Mouse (Mus musculus) midbrain, embryonic 13.5 days (tissue): ENCODE data around the gene Fmnl2. TPM values are rescaled to one million over a fixed set of nuclear protein-coding genes. Genes with fewer than 3 reads are reported as not detected.

Experiments used
- ATAC-seq: fragments of 200-750 bp; cut with Nextera tagmentation; 2 replicates; pipeline ENCODE4 v1.8.0; 2017; ENCODE audit warnings: mild to moderate bottlenecking, moderate TSS enrichment, moderate library complexity
- H3K27ac ChIP-seq: fragments of 300-500 bp; sonication (generic); 2 replicates; pipeline ENCODE4 v1.5.1; 2015; ENCODE audit warnings: inconsistent platforms, mild to moderate bottlenecking, moderate library complexity
- H3K27me3 ChIP-seq: fragments of 300-500 bp; sonication (generic); 2 replicates; pipeline ENCODE4 v1.6.1; 2015; ENCODE audit warnings: mild to moderate bottlenecking, inconsistent platforms
- H3K36me3 ChIP-seq: fragments of 300-500 bp; sonication (generic); 2 replicates; pipeline ENCODE4 v1.6.1; 2015; ENCODE audit warnings: mild to moderate bottlenecking, inconsistent platforms
- H3K4me1 ChIP-seq: fragments of 300-500 bp; sonication (generic); replicated peaks from 2 replicates; pipeline ENCODE4 v1.6.1; 2015; ENCODE audit warnings: inconsistent platforms
- H3K4me2 ChIP-seq: fragments of 300-500 bp; sonication (generic); replicated peaks from 2 replicates; pipeline ENCODE4 v1.6.1; 2015; ENCODE audit warnings: moderate library complexity, mild to moderate bottlenecking, inconsistent platforms
- H3K4me3 ChIP-seq: fragments of 300-500 bp; sonication (generic); replicated peaks from 2 replicates; pipeline ENCODE4 v1.5.1; 2015; ENCODE audit warnings: mild to moderate bottlenecking, inconsistent platforms
- H3K9ac ChIP-seq: fragments of 300-500 bp; sonication (generic); replicated peaks from 2 replicates; pipeline ENCODE4 v1.6.1; 2015; ENCODE audit warnings: mild to moderate bottlenecking, inconsistent platforms
- H3K9me3 ChIP-seq: fragments of 300-500 bp; sonication (generic); 2 replicates; pipeline ENCODE4 v1.6.1; 2016; ENCODE audit warnings: mild to moderate bottlenecking, inconsistent platforms
- WGBS: fragments of 180-500 bp; shearing (Covaris S2); methylation state at CpG from one replicate; pipeline ENCODE4 v1.1.7; 2015; 5-methylcytosine and 5-hydroxymethylcytosine counted together
- polyA plus RNA-seq: library from polyadenylated mRNA; unstranded; fragments of >200 nt; fragmentation: Nextera tagmentation; extraction: Ambion mirVana; gene quantifications from 2 replicates; pipeline ENCODE4 v1.2.1, GENCODE M21; 2015

Gene Fmnl2
- polyA plus RNA-seq, 1 experiment from 2014 or later: 13.2 TPM

GRCm38 (mm10) chr2:52997955-52998750 lies 140.5 kb downstream of the Fmnl2 start:
- H3K27ac ChIP-seq: no peak overlapping the region
- no peak for ATAC-seq

GRCm38 (mm10) chr2:52999524-52999969 lies 141.9 kb downstream of the Fmnl2 start:
- H3K36me3 ChIP-seq: no peaks in the 10 kb centered on the region
- H3K4me3 ChIP-seq: no peak overlapping the region
- H3K4me1 ChIP-seq: peaks cover 23% of the 10 kb centered on the region
- H3K27me3 ChIP-seq: no peaks in the 10 kb centered on the region
- no peak overlapping the region for H3K9ac ChIP-seq
- 20% methylated on average over 3 of the region's 3 CpGs for WGBS
- no peak overlapping the region for H3K4me2 ChIP-seq
- H3K9me3 ChIP-seq: no peaks in the 10 kb centered on the region
- no peak overlapping the region for H3K27ac ChIP-seq
- ATAC-seq: peak; percentile 67; the same call in 1 of the 2 replicates

More at GRCm38 (mm10) chr2:52997955-52998750, 140.5 kb downstream of the Fmnl2 start:
- 29% methylated on average over 15 of the region's 15 CpGs for WGBS
- no peak overlapping the region for H3K4me3 ChIP-seq
- H3K36me3 ChIP-seq: no peaks in the 10 kb centered on the region
- H3K27me3 ChIP-seq: no peaks in the 10 kb centered on the region
- peaks cover 23% of the 10 kb centered on the region for H3K4me1 ChIP-seq
- H3K4me2 ChIP-seq: peak overlapping the region; percentile 4; the same call in 1 of the 2 replicates
- H3K9ac ChIP-seq: 0 out of 2 replicates have a peak overlapping the region, but pooled peaks have one; percentile 28
- no peaks in the 10 kb centered on the region for H3K9me3 ChIP-seq

GRCm38 (mm10) chr2:53000446-53000845 lies 142.8 kb downstream of the Fmnl2 start:
- WGBS: 96% methylated on average over 3 of the region's 3 CpGs
- no peak overlapping the region for H3K9ac ChIP-seq

GRCm38 (mm10) chr2:53006161-53006560 lies 148.5 kb downstream of the Fmnl2 start:
- Histone ChIP-seq H3K4me1 (peaks cover 24% of the 10 kb centered on the region), H3K4me2 (no peak overlapping the region), H3K9ac (no peak overlapping the region), H3K4me3 (no peak overlapping the region), H3K27me3 (no peaks in the 10 kb centered on the region), H3K27ac (no peak overlapping the region), H3K36me3 (no peaks in the 10 kb centered on the region), H3K9me3 (no peaks in the 10 kb centered on the region)
- 67% methylated on average over 7 of the region's 7 CpGs for WGBS
- no peak for ATAC-seq

More at GRCm38 (mm10) chr2:53000446-53000845, 142.8 kb downstream of the Fmnl2 start:
- H3K9me3 ChIP-seq: no peaks in the 10 kb centered on the region
- no peak for ATAC-seq
- no peak overlapping the region for H3K4me3 ChIP-seq
- no peaks in the 10 kb centered on the region for H3K36me3 ChIP-seq
- H3K4me1 ChIP-seq: peaks cover 23% of the 10 kb centered on the region
- H3K27ac ChIP-seq: no peak overlapping the region
- no peaks in the 10 kb centered on the region for H3K27me3 ChIP-seq
- H3K4me2 ChIP-seq: no peak overlapping the region

GRCm38 (mm10) chr2:53007142-53007541 lies 149.5 kb downstream of the Fmnl2 start:
- H3K9me3 ChIP-seq: no peaks in the 10 kb centered on the region
- H3K27ac ChIP-seq: no peak overlapping the region
- WGBS: 18% methylated on average over 5 of the region's 5 CpGs
- ATAC-seq: no peak
- H3K27me3 ChIP-seq: no peaks in the 10 kb centered on the region
- H3K4me1 ChIP-seq: peaks cover 27% of the 10 kb centered on the region
- no peak overlapping the region for H3K4me3 ChIP-seq
- H3K4me2 ChIP-seq: no peak overlapping the region
- H3K36me3 ChIP-seq: no peaks in the 10 kb centered on the region
- no peak overlapping the region for H3K9ac ChIP-seq

- no peak for ATAC-seq
- Histone ChIP-seq H3K27ac (no peak overlapping the region), H3K4me2 (no peak overlapping the region), H3K36me3 (no peaks in the 10 kb centered on the region; the same call in 1 of the 2 replicates), H3K9me3 (no peaks in the 10 kb centered on the region), H3K4me3 (no peak overlapping the region), H3K4me1 (peaks cover 16% of the 10 kb centered on the region), H3K27me3 (no peaks in the 10 kb centered on the region), H3K9ac (no peak overlapping the region)
- 74% methylated on average over 2 of the region's 2 CpGs for WGBS
These were observed 155.4 kb downstream of the Fmnl2 start for GRCm38 (mm10) chr2:53013051-53013450.

GRCm38 (mm10) chr2:53014451-53014850 lies 156.8 kb downstream of the Fmnl2 start:
- H3K4me1 ChIP-seq: peaks cover 8% of the 10 kb centered on the region

GRCm38 (mm10) chr2:53022982-53023381 lies 165.3 kb downstream of the Fmnl2 start:
- Histone ChIP-seq H3K4me3 (no peak overlapping the region), H3K27me3 (no peaks in the 10 kb centered on the region), H3K4me1 (no peaks in the 10 kb centered on the region), H3K9ac (no peak overlapping the region), H3K9me3 (no peaks in the 10 kb centered on the region), H3K27ac (no peak overlapping the region), H3K36me3 (peaks cover 11% of the 10 kb centered on the region), H3K4me2 (no peak overlapping the region)
- ATAC-seq: no peak
- 98% methylated on average over 3 of the region's 3 CpGs for WGBS

More at GRCm38 (mm10) chr2:53014451-53014850, 156.8 kb downstream of the Fmnl2 start:
- no peak overlapping the region for H3K9ac ChIP-seq
- WGBS: 83% methylated on average over 5 of the region's 5 CpGs
- H3K4me2 ChIP-seq: no peak overlapping the region
- no peaks in the 10 kb centered on the region for H3K27me3 ChIP-seq
- H3K27ac ChIP-seq: no peak overlapping the region
- no peak overlapping the region for H3K4me3 ChIP-seq
- no peak for ATAC-seq
- H3K36me3 ChIP-seq: peaks cover 3% of the 10 kb centered on the region; the same call in 1 of the 2 replicates
- H3K9me3 ChIP-seq: no peaks in the 10 kb centered on the region

- peaks cover 10% of the 10 kb centered on the region for H3K4me1 ChIP-seq
- no peak overlapping the region for H3K9ac ChIP-seq
- 91% methylated on average over 5 of the region's 5 CpGs for WGBS
- H3K27me3 ChIP-seq: no peaks in the 10 kb centered on the region
- H3K27ac ChIP-seq: no peak overlapping the region
- no peak overlapping the region for H3K4me2 ChIP-seq
- no peaks in the 10 kb centered on the region for H3K9me3 ChIP-seq
- H3K4me3 ChIP-seq: no peak overlapping the region
- peaks cover 8% of the 10 kb centered on the region; the same call in 1 of the 2 replicates for H3K36me3 ChIP-seq
- no peak for ATAC-seq
These were observed 168.6 kb downstream of the Fmnl2 start for GRCm38 (mm10) chr2:53026056-53026769.

GRCm38 (mm10) chr2:53028868-53029267 lies 171.2 kb downstream of the Fmnl2 start:
- no peak for ATAC-seq
- Histone ChIP-seq H3K9me3 (no peaks in the 10 kb centered on the region), H3K27me3 (no peaks in the 10 kb centered on the region), H3K9ac (no peak overlapping the region), H3K4me2 (no peak overlapping the region), H3K27ac (no peak overlapping the region), H3K4me1 (peaks cover 10% of the 10 kb centered on the region), H3K4me3 (no peak overlapping the region), H3K36me3 (no peaks in the 10 kb centered on the region)
- 89% methylated on average over 1 of the region's 1 CpGs for WGBS

- H3K4me2 ChIP-seq: no peak overlapping the region
- no peak overlapping the region for H3K27ac ChIP-seq
- H3K4me3 ChIP-seq: no peak overlapping the region
- no peaks in the 10 kb centered on the region for H3K9me3 ChIP-seq
- no peaks in the 10 kb centered on the region for H3K27me3 ChIP-seq
- no peaks in the 10 kb centered on the region for H3K36me3 ChIP-seq
- 62% methylated on average over 7 of the region's 7 CpGs for WGBS
- ATAC-seq: no peak
- no peak overlapping the region for H3K9ac ChIP-seq
- peaks cover 10% of the 10 kb centered on the region for H3K4me1 ChIP-seq
These were observed 172.2 kb downstream of the Fmnl2 start for GRCm38 (mm10) chr2:53029716-53030431.
